In genomic region chr3:116966800-116967199, GRCm38 (mm10) we compare ENCODE assay signal across 7 mouse cellular contexts. TPM values are rescaled to one million over a fixed set of nuclear protein-coding genes. Genes with fewer than 3 reads are reported as not detected.
DNase-seq lines count a peak whose midpoint lies in the region; ATAC-seq and TF ChIP-seq lines count a peak whose summit lies in the region.

No protein-coding gene starts in this region.

- ATAC-seq in midbrain, embryonic 12.5 days (ENCODE audit: low FRiP score, low read depth) = no peak
- ATAC-seq in midbrain, embryonic 11.5 days (ENCODE audit: low FRiP score) = no peak
- no peak for ATAC-seq in heart, embryonic 11.5 days (replicated peaks; ENCODE audit: insufficient number of reproducible peaks, low FRiP score, low TSS enrichment)
- peak; percentile 35; the same call in 1 of the 2 replicates for ATAC-seq in limb, embryonic 14.5 days (ENCODE audit: low FRiP score, low read depth)

- WGBS in midbrain, embryonic 12.5 days = 67% methylated on average over 6 of the region's 6 CpGs
- 75% methylated on average over 6 of the region's 6 CpGs for WGBS in midbrain, embryonic 11.5 days
- WGBS in heart, embryonic 11.5 days (ENCODE audit: insufficient replicate concordance) = 55% methylated on average over 6 of the region's 6 CpGs
- WGBS in limb, embryonic 14.5 days = 50% methylated on average over 6 of the region's 6 CpGs

- no peaks in the 10 kb centered on the region for H3K9me3 ChIP-seq in midbrain, embryonic 12.5 days
- H3K9me3 ChIP-seq in midbrain, embryonic 11.5 days (ENCODE audit: control insufficient read depth, low read length) = no peaks in the 10 kb centered on the region
- H3K9me3 ChIP-seq in heart, embryonic 11.5 days (replicated peaks; ENCODE audit: control insufficient read depth, low read length) = no peaks in the 10 kb centered on the region
- no peaks in the 10 kb centered on the region for H3K9me3 ChIP-seq in limb, embryonic 14.5 days (ENCODE audit: control insufficient read depth, low read length)

- DNase-seq in midbrain, embryonic 11.5 days (ENCODE audit: low spot score, missing footprints) = no peak
- peak; percentile 52 for DNase-seq in limb, embryonic 14.5 days (ENCODE audit: low spot score)
- DNase-seq in cerebellum, adult 18-20 months = no peak
- DNase-seq in embryo, embryonic 10 days (ENCODE audit: low spot score) = no peak
- DNase-seq in cerebellum, adult 8-10 months = no peak

- TF ChIP-seq POLR2A in limb, embryonic 14.5 days (IDR thresholded peaks at IDR 0.05; ENCODE audit: borderline replicate concordance, extremely low read depth, insufficient read depth, insufficient read length) = no peak

- H3K9ac ChIP-seq in midbrain, embryonic 12.5 days (replicated peaks) = no peak overlapping the region
- H3K9ac ChIP-seq in midbrain, embryonic 11.5 days (ENCODE audit: low read length) = no peak overlapping the region
- peak overlapping the region; percentile 46; the same call in 1 of the 2 replicates for H3K9ac ChIP-seq in heart, embryonic 11.5 days (ENCODE audit: low read depth, low read length)
- no peak overlapping the region for H3K9ac ChIP-seq in limb, embryonic 14.5 days (ENCODE audit: low read depth, low read length, severe bottlenecking)

- H3K4me2 ChIP-seq in midbrain, embryonic 12.5 days (replicated peaks) = 0 out of 2 replicates have a peak overlapping the region, but pooled peaks have one; percentile 17
- no peak overlapping the region for H3K4me2 ChIP-seq in midbrain, embryonic 11.5 days
- peak overlapping the region; percentile 52 for H3K4me2 ChIP-seq in heart, embryonic 11.5 days
- H3K4me2 ChIP-seq in limb, embryonic 14.5 days (replicated peaks; ENCODE audit: low read depth, low read length, severe bottlenecking) = peak overlapping the region; percentile 60; the same call in 1 of the 2 replicates

- H3K4me3 ChIP-seq in midbrain, embryonic 12.5 days = no peak overlapping the region
- no peak overlapping the region for H3K4me3 ChIP-seq in midbrain, embryonic 11.5 days (ENCODE audit: low read depth, low read length)
- peak overlapping the region; percentile 14 for H3K4me3 ChIP-seq in heart, embryonic 11.5 days (ENCODE audit: low read depth, low read length)
- H3K4me3 ChIP-seq in limb, embryonic 14.5 days (replicated peaks; ENCODE audit: low read length) = peak overlapping the region; percentile 39

- no peaks in the 10 kb centered on the region for H3K27me3 ChIP-seq in midbrain, embryonic 12.5 days
- H3K27me3 ChIP-seq in midbrain, embryonic 11.5 days (ENCODE audit: control insufficient read depth, insufficient read depth, low read length) = no peaks in the 10 kb centered on the region
- no peaks in the 10 kb centered on the region for H3K27me3 ChIP-seq in heart, embryonic 11.5 days (ENCODE audit: control insufficient read depth, insufficient read depth, low read length)
- no peaks in the 10 kb centered on the region for H3K27me3 ChIP-seq in limb, embryonic 14.5 days (ENCODE audit: control insufficient read depth, insufficient read depth, low read length)

- no peaks in the 10 kb centered on the region for H3K36me3 ChIP-seq in midbrain, embryonic 12.5 days
- no peaks in the 10 kb centered on the region for H3K36me3 ChIP-seq in midbrain, embryonic 11.5 days (ENCODE audit: control insufficient read depth, insufficient read depth, low read length)
- H3K36me3 ChIP-seq in heart, embryonic 11.5 days (ENCODE audit: control insufficient read depth, insufficient read depth, low read length) = no peaks in the 10 kb centered on the region
- no peaks in the 10 kb centered on the region for H3K36me3 ChIP-seq in limb, embryonic 14.5 days (ENCODE audit: control insufficient read depth, insufficient read depth, low read length)

- peaks cover 14% of the 10 kb centered on the region for H3K4me1 ChIP-seq in midbrain, embryonic 12.5 days
- H3K4me1 ChIP-seq in midbrain, embryonic 11.5 days (ENCODE audit: control insufficient read depth, insufficient read depth, low read length) = peaks cover 4% of the 10 kb centered on the region; the same call in 1 of the 2 replicates
- peaks cover 5% of the 10 kb centered on the region; the same call in 1 of the 2 replicates for H3K4me1 ChIP-seq in heart, embryonic 11.5 days (ENCODE audit: control insufficient read depth, insufficient read depth, low read length)
- peaks cover 6% of the 10 kb centered on the region for H3K4me1 ChIP-seq in limb, embryonic 14.5 days (ENCODE audit: control insufficient read depth, insufficient read depth, low read length)

- H3K27ac ChIP-seq in midbrain, embryonic 12.5 days (replicated peaks) = no peak overlapping the region
- no peak overlapping the region for H3K27ac ChIP-seq in midbrain, embryonic 11.5 days (ENCODE audit: low read depth, low read length)
- H3K27ac ChIP-seq in heart, embryonic 11.5 days (ENCODE audit: low read depth, low read length) = peak overlapping the region; percentile 54
- peak overlapping the region; percentile 65 for H3K27ac ChIP-seq in limb, embryonic 14.5 days (replicated peaks; ENCODE audit: low read depth, low read length)

RNA-seq across cellular contexts. Expression of gene 4930455H04Rik, which starts 1.3 kb away (rescaled TPM):
- not detected in 2 replicates for polyA plus RNA-seq in midbrain, embryonic 12.5 days (2016; fragmentation: Nextera tagmentation; extraction: Ambion mirVana)
- not detected in 2 replicates for polyA plus RNA-seq in midbrain, embryonic 11.5 days (2014; fragmentation: Nextera tagmentation; extraction: Ambion mirVana)
- polyA plus RNA-seq in heart, embryonic 11.5 days (2014; fragmentation: Nextera tagmentation; extraction: Ambion mirVana) = not detected in 2 replicates
- not detected in 2 replicates for polyA plus RNA-seq in limb, embryonic 14.5 days (2012; rRNA removed)
- not detected in 2 replicates for polyA plus RNA-seq in limb, embryonic 14.5 days (2014; fragmentation: Nextera tagmentation; extraction: Ambion mirVana)

RNA-seq across cellular contexts. Expression of gene Palmd, which starts 2.0 kb away (rescaled TPM):
- polyA plus RNA-seq in midbrain, embryonic 12.5 days (2016; fragmentation: Nextera tagmentation; extraction: Ambion mirVana) = 6.5 TPM in 2 replicates
- polyA plus RNA-seq in midbrain, embryonic 11.5 days (2014; fragmentation: Nextera tagmentation; extraction: Ambion mirVana) = 5.1 and 5.3 TPM in 2 replicates
- polyA plus RNA-seq in heart, embryonic 11.5 days (2014; fragmentation: Nextera tagmentation; extraction: Ambion mirVana) = 10.4 and 11.1 TPM in 2 replicates
- 9.3 and 12.4 TPM in 2 replicates for polyA plus RNA-seq in limb, embryonic 14.5 days (2012; rRNA removed)
- 16.5 and 19.0 TPM in 2 replicates for polyA plus RNA-seq in limb, embryonic 14.5 days (2014; fragmentation: Nextera tagmentation; extraction: Ambion mirVana)

Comparison
In these comparisons a context has a peak if more than half of its experiments do, and no peak if none do; other contexts are left out.
1. H3K27ac ChIP-seq: peak in heart, embryonic 11.5 days (single experiment) and limb, embryonic 14.5 days (single experiment); none in midbrain, embryonic 12.5 days (single experiment) and midbrain, embryonic 11.5 days (single experiment).
2. H3K4me3 ChIP-seq: peak in heart, embryonic 11.5 days (single experiment) and limb, embryonic 14.5 days (single experiment); none in midbrain, embryonic 12.5 days (single experiment) and midbrain, embryonic 11.5 days (single experiment).